Mouse (Mus musculus): ENCODE measurements at regions not wholly inside any gene's neighbourhood (a gene's known extent, or its start where the extent isn't known, plus 50 kb on each side); places are given as distances from the start of the nearest gene placed in this dataset.
"Not testable (repeated sequence)": the region's sequence is repeated elsewhere in the genome, so short reads cannot be mapped to it uniquely, and the experiment has no call there.

GRCm38 (mm10) chr5:118481794-118482049, 78.8 kb upstream of the Med13l start:
- H3K9ac ChIP-seq (ENCODE audit: low read depth, low read length, severe bottlenecking) = no peak overlapping the region
- H3K36me3 ChIP-seq (ENCODE audit: control insufficient read depth, insufficient read depth, low read length) = no peaks in the 10 kb centered on the region
- DNase-seq (ENCODE audit: low spot score) = no peak
- H3K27ac ChIP-seq (replicated peaks; ENCODE audit: low read depth, low read length) = no peak overlapping the region
- H3K9me3 ChIP-seq (ENCODE audit: control insufficient read depth, low read length) = no peaks in the 10 kb centered on the region
- peaks cover 7% of the 10 kb centered on the region; the same call in 1 of the 2 replicates for H3K4me1 ChIP-seq (ENCODE audit: control insufficient read depth, insufficient read depth, low read length)
- no peak overlapping the region for H3K4me3 ChIP-seq (replicated peaks; ENCODE audit: low read length)
- ATAC-seq (ENCODE audit: low FRiP score, low read depth) = no peak
- no peaks in the 10 kb centered on the region for H3K27me3 ChIP-seq (ENCODE audit: control insufficient read depth, insufficient read depth, low read length)
- no peak overlapping the region for H3K4me2 ChIP-seq (replicated peaks; ENCODE audit: low read depth, low read length, severe bottlenecking)
- TF ChIP-seq POLR2A (IDR thresholded peaks at IDR 0.05; ENCODE audit: borderline replicate concordance, extremely low read depth, insufficient read depth, insufficient read length) = no peak

- Histone ChIP-seq H3K36me3 (ENCODE audit: control insufficient read depth, insufficient read depth, low read length) (no peaks in the 10 kb centered on the region), H3K9me3 (ENCODE audit: control insufficient read depth, low read length) (no peaks in the 10 kb centered on the region), H3K27me3 (ENCODE audit: control insufficient read depth, insufficient read depth, low read length) (no peaks in the 10 kb centered on the region), H3K4me1 (ENCODE audit: control insufficient read depth, insufficient read depth, low read length) (peaks cover 7% of the 10 kb centered on the region; the same call in 1 of the 2 replicates), H3K9ac (ENCODE audit: low read depth, low read length, severe bottlenecking) (no peak overlapping the region), H3K4me2 (replicated peaks; ENCODE audit: low read depth, low read length, severe bottlenecking) (no peak overlapping the region), H3K27ac (replicated peaks; ENCODE audit: low read depth, low read length) (no peak overlapping the region), H3K4me3 (replicated peaks; ENCODE audit: low read length) (no peak overlapping the region)
- WGBS = 47% methylated on average over 7 of the region's 7 CpGs
- DNase-seq (ENCODE audit: low spot score) (no peak), ATAC-seq (ENCODE audit: low FRiP score, low read depth) (no peak)
- TF ChIP-seq POLR2A (IDR thresholded peaks at IDR 0.05; ENCODE audit: borderline replicate concordance, extremely low read depth, insufficient read depth, insufficient read length) = no peak
Measured at GRCm38 (mm10) chr5:118482598-118482997, 77.9 kb upstream of the Med13l start.

GRCm38 (mm10) chr5:118483001-118483400, 77.5 kb upstream of the Med13l start:
- TF ChIP-seq POLR2A (IDR thresholded peaks at IDR 0.05; ENCODE audit: borderline replicate concordance, extremely low read depth, insufficient read depth, insufficient read length) = no peak
- H3K9me3 ChIP-seq (ENCODE audit: control insufficient read depth, low read length) = no peaks in the 10 kb centered on the region
- 20% methylated on average over 7 of the region's 7 CpGs for WGBS
- no peak overlapping the region for H3K9ac ChIP-seq (ENCODE audit: low read depth, low read length, severe bottlenecking)
- H3K27ac ChIP-seq (replicated peaks; ENCODE audit: low read depth, low read length) = no peak overlapping the region
- no peaks in the 10 kb centered on the region for H3K36me3 ChIP-seq (ENCODE audit: control insufficient read depth, insufficient read depth, low read length)
- no peak for ATAC-seq (ENCODE audit: low FRiP score, low read depth)
- no peak for DNase-seq (ENCODE audit: low spot score)
- H3K4me1 ChIP-seq (ENCODE audit: control insufficient read depth, insufficient read depth, low read length) = peaks cover 3% of the 10 kb centered on the region; the same call in 1 of the 2 replicates
- H3K4me2 ChIP-seq (replicated peaks; ENCODE audit: low read depth, low read length, severe bottlenecking) = no peak overlapping the region
- no peaks in the 10 kb centered on the region for H3K27me3 ChIP-seq (ENCODE audit: control insufficient read depth, insufficient read depth, low read length)
- H3K4me3 ChIP-seq (replicated peaks; ENCODE audit: low read length) = no peak overlapping the region

- H3K27ac ChIP-seq (replicated peaks; ENCODE audit: low read depth, low read length) = no peak overlapping the region
- H3K36me3 ChIP-seq (ENCODE audit: control insufficient read depth, insufficient read depth, low read length) = no peaks in the 10 kb centered on the region
- no peaks in the 10 kb centered on the region for H3K9me3 ChIP-seq (ENCODE audit: control insufficient read depth, low read length)
- TF ChIP-seq POLR2A (IDR thresholded peaks at IDR 0.05; ENCODE audit: borderline replicate concordance, extremely low read depth, insufficient read depth, insufficient read length) = no peak
- no peak overlapping the region for H3K4me2 ChIP-seq (replicated peaks; ENCODE audit: low read depth, low read length, severe bottlenecking)
- no peak overlapping the region for H3K9ac ChIP-seq (ENCODE audit: low read depth, low read length, severe bottlenecking)
- no peaks in the 10 kb centered on the region for H3K4me1 ChIP-seq (ENCODE audit: control insufficient read depth, insufficient read depth, low read length)
- H3K27me3 ChIP-seq (ENCODE audit: control insufficient read depth, insufficient read depth, low read length) = no peaks in the 10 kb centered on the region
- ATAC-seq (ENCODE audit: low FRiP score, low read depth) (no peak), DNase-seq (ENCODE audit: low spot score) (no peak)
- H3K4me3 ChIP-seq (replicated peaks; ENCODE audit: low read length) = no peak overlapping the region
- 11% methylated on average over 8 of the region's 8 CpGs for WGBS
Measured at GRCm38 (mm10) chr5:118483532-118483931, 76.9 kb upstream of the Med13l start.

GRCm38 (mm10) chr5:118485191-118485590, 75.3 kb upstream of the Med13l start:
- Histone ChIP-seq H3K36me3 (ENCODE audit: control insufficient read depth, insufficient read depth, low read length) (no peaks in the 10 kb centered on the region), H3K9me3 (ENCODE audit: control insufficient read depth, low read length) (no peaks in the 10 kb centered on the region), H3K27ac (replicated peaks; ENCODE audit: low read depth, low read length) (no peak overlapping the region), H3K27me3 (ENCODE audit: control insufficient read depth, insufficient read depth, low read length) (no peaks in the 10 kb centered on the region), H3K4me1 (ENCODE audit: control insufficient read depth, insufficient read depth, low read length) (no peaks in the 10 kb centered on the region), H3K4me3 (replicated peaks; ENCODE audit: low read length) (no peak overlapping the region), H3K4me2 (replicated peaks; ENCODE audit: low read depth, low read length, severe bottlenecking) (no peak overlapping the region), H3K9ac (ENCODE audit: low read depth, low read length, severe bottlenecking) (no peak overlapping the region)
- no peak for TF ChIP-seq POLR2A (IDR thresholded peaks at IDR 0.05; ENCODE audit: borderline replicate concordance, extremely low read depth, insufficient read depth, insufficient read length)
- ATAC-seq (ENCODE audit: low FRiP score, low read depth) = no peak
- no peak for DNase-seq (ENCODE audit: low spot score)
- 89% methylated on average over 8 of the region's 8 CpGs for WGBS

- WGBS = 80% methylated on average over 2 of the region's 2 CpGs
- not testable (repeated sequence) for H3K9me3 ChIP-seq (ENCODE audit: control insufficient read depth, low read length); H3K36me3 ChIP-seq (ENCODE audit: control insufficient read depth, insufficient read depth, low read length); ATAC-seq (ENCODE audit: low FRiP score, low read depth); H3K9ac ChIP-seq (ENCODE audit: low read depth, low read length, severe bottlenecking); H3K27ac ChIP-seq (replicated peaks; ENCODE audit: low read depth, low read length); H3K4me2 ChIP-seq (replicated peaks; ENCODE audit: low read depth, low read length, severe bottlenecking); H3K4me3 ChIP-seq (replicated peaks; ENCODE audit: low read length); H3K4me1 ChIP-seq (ENCODE audit: control insufficient read depth, insufficient read depth, low read length); DNase-seq (ENCODE audit: low spot score); H3K27me3 ChIP-seq (ENCODE audit: control insufficient read depth, insufficient read depth, low read length)
Measured at GRCm38 (mm10) chr5:118492522-118492921, 68.0 kb upstream of the Med13l start.
